Mouse (Mus musculus): ENCODE results near the gene Trappc2l. TPM values are rescaled to one million over a fixed set of nuclear protein-coding genes. Genes with fewer than 3 reads are reported as not detected.

Trappc2l gene
- polyA plus RNA-seq, 1 experiment from 2014 or later, result 76.7 TPM

GRCm38 (mm10) chr8:122641406-122641805, 30.0 kb downstream of the Trappc2l start:
- H3K36me3 ChIP-seq (ENCODE audit: control insufficient read depth, insufficient read depth, low read length), result no peaks in the 10 kb centered on the region
- no peak for ATAC-seq
- WGBS, result 69% methylated on average over 15 of the region's 15 CpGs
- H3K4me1 ChIP-seq (ENCODE audit: control insufficient read depth, insufficient read depth, low read length), result peaks cover 49% of the 10 kb centered on the region
- H3K27me3 ChIP-seq (replicated peaks; ENCODE audit: control insufficient read depth, insufficient read depth, low read length), result no peaks in the 10 kb centered on the region
- H3K9ac ChIP-seq (ENCODE audit: low read depth, low read length), result no peak overlapping the region
- H3K27ac ChIP-seq (ENCODE audit: low read length), result no peak overlapping the region
- no peak overlapping the region for H3K4me2 ChIP-seq (ENCODE audit: low read depth, low read length)
- H3K9me3 ChIP-seq (ENCODE audit: control insufficient read depth, low read length), result no peaks in the 10 kb centered on the region
- H3K4me3 ChIP-seq (ENCODE audit: low read length), result no peak overlapping the region

- Histone ChIP-seq H3K9me3 (ENCODE audit: control insufficient read depth, low read length) (no peaks in the 10 kb centered on the region), H3K4me1 (ENCODE audit: control insufficient read depth, insufficient read depth, low read length) (peaks cover 43% of the 10 kb centered on the region), H3K27ac (ENCODE audit: low read length) (no peak overlapping the region), H3K9ac (ENCODE audit: low read depth, low read length) (no peak overlapping the region), H3K4me3 (ENCODE audit: low read length) (no peak overlapping the region), H3K27me3 (replicated peaks; ENCODE audit: control insufficient read depth, insufficient read depth, low read length) (no peaks in the 10 kb centered on the region), H3K36me3 (ENCODE audit: control insufficient read depth, insufficient read depth, low read length) (no peaks in the 10 kb centered on the region), H3K4me2 (ENCODE audit: low read depth, low read length) (no peak overlapping the region)
- WGBS, result 52% methylated on average over 9 of the region's 9 CpGs
- ATAC-seq, result no peak
Observed at GRCm38 (mm10) chr8:122642071-122642470, 30.6 kb downstream of the Trappc2l start.

GRCm38 (mm10) chr8:122644175-122644954, 32.9 kb downstream of the Trappc2l start:
- H3K9ac ChIP-seq (ENCODE audit: low read depth, low read length), result no peak overlapping the region
- no peak overlapping the region for H3K4me3 ChIP-seq (ENCODE audit: low read length)
- H3K9me3 ChIP-seq (ENCODE audit: control insufficient read depth, low read length), result no peaks in the 10 kb centered on the region
- 0 out of 2 replicates have a peak, but pooled peaks cover 4% of the 10 kb centered on the region for H3K36me3 ChIP-seq (ENCODE audit: control insufficient read depth, insufficient read depth, low read length)
- 75% methylated on average over 6 of the region's 6 CpGs for WGBS
- no peak for ATAC-seq
- H3K4me2 ChIP-seq (ENCODE audit: low read depth, low read length), result no peak overlapping the region
- H3K27ac ChIP-seq (ENCODE audit: low read length), result no peak overlapping the region
- H3K27me3 ChIP-seq (replicated peaks; ENCODE audit: control insufficient read depth, insufficient read depth, low read length), result no peaks in the 10 kb centered on the region
- H3K4me1 ChIP-seq (ENCODE audit: control insufficient read depth, insufficient read depth, low read length), result peaks cover 28% of the 10 kb centered on the region

GRCm38 (mm10) chr8:122646337-122646736, 34.9 kb downstream of the Trappc2l start:
- 0 out of 2 replicates have a peak, but pooled peaks cover 4% of the 10 kb centered on the region for H3K36me3 ChIP-seq (ENCODE audit: control insufficient read depth, insufficient read depth, low read length)
- H3K9me3 ChIP-seq (ENCODE audit: control insufficient read depth, low read length), result no peaks in the 10 kb centered on the region
- no peak for ATAC-seq
- no peaks in the 10 kb centered on the region for H3K27me3 ChIP-seq (replicated peaks; ENCODE audit: control insufficient read depth, insufficient read depth, low read length)
- no peak overlapping the region for H3K27ac ChIP-seq (ENCODE audit: low read length)
- 89% methylated on average over 16 of the region's 16 CpGs for WGBS
- H3K9ac ChIP-seq (ENCODE audit: low read depth, low read length), result no peak overlapping the region
- peaks cover 9% of the 10 kb centered on the region; the same call in 1 of the 2 replicates for H3K4me1 ChIP-seq (ENCODE audit: control insufficient read depth, insufficient read depth, low read length)
- H3K4me2 ChIP-seq (ENCODE audit: low read depth, low read length), result no peak overlapping the region
- H3K4me3 ChIP-seq (ENCODE audit: low read length), result no peak overlapping the region

GRCm38 (mm10) chr8:122648192-122648970, 36.9 kb downstream of the Trappc2l start:
- Histone ChIP-seq H3K27ac (ENCODE audit: low read length) (no peak overlapping the region), H3K9ac (ENCODE audit: low read depth, low read length) (no peak overlapping the region), H3K9me3 (ENCODE audit: control insufficient read depth, low read length) (no peaks in the 10 kb centered on the region), H3K27me3 (replicated peaks; ENCODE audit: control insufficient read depth, insufficient read depth, low read length) (no peaks in the 10 kb centered on the region), H3K4me2 (ENCODE audit: low read depth, low read length) (no peak overlapping the region), H3K4me1 (ENCODE audit: control insufficient read depth, insufficient read depth, low read length) (peaks cover 9% of the 10 kb centered on the region), H3K4me3 (ENCODE audit: low read length) (no peak overlapping the region), H3K36me3 (ENCODE audit: control insufficient read depth, insufficient read depth, low read length) (0 out of 2 replicates have a peak, but pooled peaks cover 4% of the 10 kb centered on the region)
- 66% methylated on average over 15 of the region's 15 CpGs for WGBS
- no peak for ATAC-seq

GRCm38 (mm10) chr8:122651326-122651921, 40.0 kb downstream of the Trappc2l start:
- no peak overlapping the region for H3K4me2 ChIP-seq (ENCODE audit: low read depth, low read length)
- H3K27me3 ChIP-seq (replicated peaks; ENCODE audit: control insufficient read depth, insufficient read depth, low read length), result no peaks in the 10 kb centered on the region
- no peak overlapping the region for H3K9ac ChIP-seq (ENCODE audit: low read depth, low read length)
- no peak overlapping the region for H3K4me3 ChIP-seq (ENCODE audit: low read length)
- H3K36me3 ChIP-seq (ENCODE audit: control insufficient read depth, insufficient read depth, low read length), result 0 out of 2 replicates have a peak, but pooled peaks cover 4% of the 10 kb centered on the region
- no peak overlapping the region for H3K27ac ChIP-seq (ENCODE audit: low read length)
- H3K4me1 ChIP-seq (ENCODE audit: control insufficient read depth, insufficient read depth, low read length), result peaks cover 22% of the 10 kb centered on the region
- no peaks in the 10 kb centered on the region for H3K9me3 ChIP-seq (ENCODE audit: control insufficient read depth, low read length)
- ATAC-seq, result no peak
- 80% methylated on average over 16 of the region's 16 CpGs for WGBS

GRCm38 (mm10) chr8:122652643-122653042, 41.2 kb downstream of the Trappc2l start:
- no peak overlapping the region for H3K27ac ChIP-seq (ENCODE audit: low read length)
- H3K27me3 ChIP-seq (replicated peaks; ENCODE audit: control insufficient read depth, insufficient read depth, low read length), result no peaks in the 10 kb centered on the region
- ATAC-seq, result peak; percentile 37; the same call in 1 of the 2 replicates
- H3K4me2 ChIP-seq (ENCODE audit: low read depth, low read length), result no peak overlapping the region
- H3K4me3 ChIP-seq (ENCODE audit: low read length), result no peak overlapping the region
- H3K9ac ChIP-seq (ENCODE audit: low read depth, low read length), result 0 out of 2 replicates have a peak overlapping the region, but pooled peaks have one; percentile 4
- 50% methylated on average over 6 of the region's 6 CpGs for WGBS
- no peaks in the 10 kb centered on the region for H3K9me3 ChIP-seq (ENCODE audit: control insufficient read depth, low read length)
- 0 out of 2 replicates have a peak, but pooled peaks cover 3% of the 10 kb centered on the region for H3K36me3 ChIP-seq (ENCODE audit: control insufficient read depth, insufficient read depth, low read length)
- peaks cover 22% of the 10 kb centered on the region for H3K4me1 ChIP-seq (ENCODE audit: control insufficient read depth, insufficient read depth, low read length)

GRCm38 (mm10) chr8:122654768-122655167, 43.3 kb downstream of the Trappc2l start:
- 44% methylated on average over 7 of the region's 7 CpGs for WGBS
- Histone ChIP-seq H3K9me3 (ENCODE audit: control insufficient read depth, low read length) (no peaks in the 10 kb centered on the region), H3K4me2 (ENCODE audit: low read depth, low read length) (no peak overlapping the region), H3K27me3 (replicated peaks; ENCODE audit: control insufficient read depth, insufficient read depth, low read length) (no peaks in the 10 kb centered on the region), H3K4me1 (ENCODE audit: control insufficient read depth, insufficient read depth, low read length) (peaks cover 22% of the 10 kb centered on the region), H3K4me3 (ENCODE audit: low read length) (no peak overlapping the region), H3K36me3 (ENCODE audit: control insufficient read depth, insufficient read depth, low read length) (no peaks in the 10 kb centered on the region), H3K27ac (ENCODE audit: low read length) (no peak overlapping the region), H3K9ac (ENCODE audit: low read depth, low read length) (0 out of 2 replicates have a peak overlapping the region, but pooled peaks have one; percentile 13)
- ATAC-seq, result peak; percentile 67

All from intestine, embryonic 16.5 days (tissue).